In genomic region chr2:112541695-112542285, GRCm38 (mm10) we compare ENCODE assay signal across 18 mouse cellular contexts. TPM values are rescaled to one million over a fixed set of nuclear protein-coding genes. Genes with fewer than 3 reads are reported as not detected.
DNase-seq lines count a peak whose midpoint lies in the region; ATAC-seq lines count a peak whose summit lies in the region.
"Had no signal": no experiment of that assay in that cellular context is flagged by ENCODE, and none has a peak within 500 bp of the region (broad histone marks: within the 10 kb centered on the region; RNA-seq: fewer than 3 reads in every experiment).

No protein-coding gene starts in this region.

- H3K4me1 ChIP-seq in hindbrain, embryonic 16.5 days (ENCODE audit: control insufficient read depth, insufficient read depth, low read depth, low read length) = no peaks in the 10 kb centered on the region
- peaks cover 5% of the 10 kb centered on the region; the same call in 1 of the 2 replicates for H3K4me1 ChIP-seq in hindbrain, embryonic 12.5 days
- no peaks in the 10 kb centered on the region for H3K4me1 ChIP-seq in midbrain, embryonic 15.5 days
- H3K4me1 ChIP-seq in midbrain, embryonic 10.5 days = no peaks in the 10 kb centered on the region
- H3K4me1 ChIP-seq: embryonic facial prominence, embryonic 13.5 days; limb, embryonic 10.5 days; liver, embryonic 12.5 days; lung, embryonic 15.5 days had no signal

- H3K36me3 ChIP-seq in hindbrain, embryonic 16.5 days (ENCODE audit: control insufficient read depth, insufficient read depth, low read length) = no peaks in the 10 kb centered on the region
- H3K36me3 ChIP-seq in hindbrain, embryonic 12.5 days = no peaks in the 10 kb centered on the region
- no peaks in the 10 kb centered on the region for H3K36me3 ChIP-seq in midbrain, embryonic 15.5 days (replicated peaks)
- H3K36me3 ChIP-seq in midbrain, embryonic 10.5 days = no peaks in the 10 kb centered on the region
- H3K36me3 ChIP-seq: embryonic facial prominence, embryonic 13.5 days; heart, embryonic 13.5 days; limb, embryonic 10.5 days; liver, embryonic 12.5 days; lung, embryonic 15.5 days had no signal

- H3K27ac ChIP-seq in hindbrain, embryonic 16.5 days (ENCODE audit: low read depth, low read length) = no peak overlapping the region
- H3K27ac ChIP-seq in hindbrain, embryonic 12.5 days = no peak overlapping the region
- peak overlapping the region; percentile 48; the same call in 1 of the 2 replicates for H3K27ac ChIP-seq in midbrain, embryonic 15.5 days
- H3K27ac ChIP-seq in midbrain, embryonic 10.5 days (replicated peaks) = no peak overlapping the region
- H3K27ac ChIP-seq: embryonic facial prominence, embryonic 13.5 days; heart, embryonic 13.5 days; limb, embryonic 10.5 days; liver, embryonic 12.5 days; lung, embryonic 15.5 days had no signal

- no peak overlapping the region for H3K9ac ChIP-seq in hindbrain, embryonic 16.5 days (ENCODE audit: low read depth, low read length)
- H3K9ac ChIP-seq in hindbrain, embryonic 12.5 days = no peak overlapping the region
- H3K9ac ChIP-seq in midbrain, embryonic 15.5 days = no peak overlapping the region
- H3K9ac ChIP-seq: embryonic facial prominence, embryonic 13.5 days; heart, embryonic 13.5 days; liver, embryonic 12.5 days; lung, embryonic 15.5 days had no signal

- no peaks in the 10 kb centered on the region for H3K27me3 ChIP-seq in hindbrain, embryonic 16.5 days (replicated peaks; ENCODE audit: control insufficient read depth, insufficient read depth, low read length)
- H3K27me3 ChIP-seq in hindbrain, embryonic 12.5 days = no peaks in the 10 kb centered on the region
- no peaks in the 10 kb centered on the region for H3K27me3 ChIP-seq in midbrain, embryonic 15.5 days (replicated peaks)
- no peaks in the 10 kb centered on the region for H3K27me3 ChIP-seq in midbrain, embryonic 10.5 days (ENCODE audit: low read depth, poor library complexity, severe bottlenecking)
- H3K27me3 ChIP-seq: embryonic facial prominence, embryonic 13.5 days; heart, embryonic 13.5 days; liver, embryonic 12.5 days; lung, embryonic 15.5 days had no signal

- no peaks in the 10 kb centered on the region for H3K9me3 ChIP-seq in hindbrain, embryonic 16.5 days (ENCODE audit: control insufficient read depth, low read length)
- no peaks in the 10 kb centered on the region for H3K9me3 ChIP-seq in hindbrain, embryonic 12.5 days (replicated peaks)
- H3K9me3 ChIP-seq in midbrain, embryonic 15.5 days = no peaks in the 10 kb centered on the region
- no peaks in the 10 kb centered on the region for H3K9me3 ChIP-seq in midbrain, embryonic 10.5 days (replicated peaks)
- H3K9me3 ChIP-seq: embryonic facial prominence, embryonic 13.5 days; heart, embryonic 13.5 days; limb, embryonic 10.5 days; liver, embryonic 12.5 days; lung, embryonic 15.5 days had no signal

- no peak for DNase-seq in midbrain, embryonic 10.5 days (ENCODE audit: low spot score)
- DNase-seq in left cerebral cortex, postnatal 25 days (ENCODE audit: low spot score in 2 of 2) = peak; percentile 36 to 63
- peak; percentile 12 for DNase-seq in right cerebral cortex, postnatal 4 days
- DNase-seq in cerebellum, adult 9-10 months = no peak
- DNase-seq: adrenal gland, adult 2 months; cerebellum, adult 2 months; kidney, adult 11 months; kidney, postnatal 25 days; thymus, adult 2 months had no signal

- intact Hi-C loops in left cerebral cortex, postnatal 25 days (cut with DNase I) = no loop called here

- 66% methylated on average over 5 of the region's 5 CpGs for WGBS in hindbrain, embryonic 16.5 days
- 70% methylated on average over 5 of the region's 5 CpGs for WGBS in hindbrain, embryonic 12.5 days
- 52% methylated on average over 5 of the region's 5 CpGs for WGBS in midbrain, embryonic 15.5 days
- 89% methylated on average over 5 of the region's 5 CpGs for WGBS in midbrain, embryonic 10.5 days

- no peak overlapping the region for H3K4me2 ChIP-seq in hindbrain, embryonic 16.5 days (ENCODE audit: low read length)
- no peak overlapping the region for H3K4me2 ChIP-seq in hindbrain, embryonic 12.5 days (replicated peaks)
- no peak overlapping the region for H3K4me2 ChIP-seq in midbrain, embryonic 15.5 days
- H3K4me2 ChIP-seq: embryonic facial prominence, embryonic 13.5 days; heart, embryonic 13.5 days; liver, embryonic 12.5 days; lung, embryonic 15.5 days had no signal

- peak; percentile 66; the same call in 1 of the 2 replicates for ATAC-seq in hindbrain, embryonic 16.5 days
- no peak for ATAC-seq in hindbrain, embryonic 12.5 days (ENCODE audit: low FRiP score)
- ATAC-seq in midbrain, embryonic 15.5 days (replicated peaks) = peak; percentile 80
- ATAC-seq: CD4-positive, CD25-positive, alpha-beta regulatory T cell, adult 4 months; liver, embryonic 12.5 days had no signal

- H3K4me3 ChIP-seq in hindbrain, embryonic 16.5 days (ENCODE audit: low read length) = no peak overlapping the region
- no peak overlapping the region for H3K4me3 ChIP-seq in hindbrain, embryonic 12.5 days
- H3K4me3 ChIP-seq in midbrain, embryonic 15.5 days = no peak overlapping the region
- H3K4me3 ChIP-seq in midbrain, embryonic 10.5 days = no peak overlapping the region
- H3K4me3 ChIP-seq: embryonic facial prominence, embryonic 13.5 days; heart, embryonic 13.5 days; limb, embryonic 10.5 days; liver, embryonic 12.5 days; lung, embryonic 15.5 days had no signal

RNA-seq across cellular contexts. Expression of gene Aven, which starts 49.0 kb away (rescaled TPM):
- 2.2 and 4.2 TPM in 2 replicates for polyA plus RNA-seq in hindbrain, embryonic 16.5 days (2015; fragmentation: Nextera tagmentation; extraction: Ambion mirVana)
- 6.5 and 7.9 TPM in 2 replicates for polyA plus RNA-seq in hindbrain, embryonic 12.5 days (2016; fragmentation: Nextera tagmentation; extraction: Ambion mirVana)
- polyA plus RNA-seq in midbrain, embryonic 15.5 days (2015; fragmentation: Nextera tagmentation; extraction: Ambion mirVana) = 2.4 and 4.5 TPM in 2 replicates
- polyA plus RNA-seq in midbrain, embryonic 10.5 days (2016; fragmentation: Nextera tagmentation; extraction: Ambion mirVana) = 4.7 and 6.7 TPM in 2 replicates
- total RNA-seq in left cerebral cortex, postnatal 25 days (2021) = 10 to 100 TPM in 1 of 2 experiments, 1 to 10 TPM in 1; 9.6 to 11.4 TPM

Comparison
In these comparisons a context has a peak if more than half of its experiments do, and no peak if none do; other contexts are left out.
1. DNase-seq: peak in left cerebral cortex, postnatal 25 days (2 of 2) and right cerebral cortex, postnatal 4 days (single experiment); none in midbrain, embryonic 10.5 days (single experiment) and cerebellum, adult 9-10 months (single experiment).